Mouse (Mus musculus): ENCODE data around the gene Rassf5. TPM values are rescaled to one million over a fixed set of nuclear protein-coding genes. Genes with fewer than 3 reads are reported as not detected.

Rassf5 gene
- polyA plus RNA-seq, 1 experiment from 2014 or later, result 4.0 TPM

DNA sequence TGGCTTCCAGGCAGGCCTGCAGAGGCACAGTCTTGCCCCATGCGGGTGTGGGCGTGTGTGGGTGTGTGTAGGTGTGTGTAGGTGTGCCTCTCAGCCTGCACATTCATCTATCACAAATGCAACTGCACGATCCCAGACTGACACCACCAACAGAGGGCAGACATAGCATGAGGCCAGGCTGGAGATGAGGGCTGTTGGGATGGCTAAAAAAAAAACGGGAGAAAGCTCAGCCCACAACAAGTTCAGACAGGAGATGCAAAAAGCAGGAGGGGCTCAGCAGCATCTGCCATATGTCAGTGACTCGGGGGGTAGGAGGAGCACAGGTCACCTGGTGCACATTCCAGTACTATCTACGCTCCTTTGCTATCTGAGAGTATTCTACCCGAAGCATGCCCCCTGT, 16.8 kb downstream of the Rassf5 start:
- H3K4me1 ChIP-seq (ENCODE audit: control insufficient read depth, insufficient read depth, low read length), result no peaks in the 10 kb centered on the region
- H3K9me3 ChIP-seq (ENCODE audit: control insufficient read depth, low read length), result no peaks in the 10 kb centered on the region
- H3K27ac ChIP-seq (replicated peaks; ENCODE audit: low read depth, low read length), result no peak overlapping the region
- DNase-seq (ENCODE audit: low spot score) (peak; percentile 57), ATAC-seq (ENCODE audit: low read depth) (0 out of 2 replicates have a peak, but pooled peaks have one; percentile 62)
- H3K4me3 ChIP-seq (ENCODE audit: low read depth, low read length), result no peak overlapping the region
- no peak overlapping the region for H3K4me2 ChIP-seq (ENCODE audit: low read depth, low read length)
- 57% methylated on average over 7 of the region's 7 CpGs for WGBS
- H3K36me3 ChIP-seq (ENCODE audit: control insufficient read depth, insufficient read depth, low read length), result no peaks in the 10 kb centered on the region
- H3K9ac ChIP-seq (ENCODE audit: low read depth, low read length), result no peak overlapping the region
- no peaks in the 10 kb centered on the region for H3K27me3 ChIP-seq (replicated peaks; ENCODE audit: control insufficient read depth, insufficient read depth, low read length)

DNA sequence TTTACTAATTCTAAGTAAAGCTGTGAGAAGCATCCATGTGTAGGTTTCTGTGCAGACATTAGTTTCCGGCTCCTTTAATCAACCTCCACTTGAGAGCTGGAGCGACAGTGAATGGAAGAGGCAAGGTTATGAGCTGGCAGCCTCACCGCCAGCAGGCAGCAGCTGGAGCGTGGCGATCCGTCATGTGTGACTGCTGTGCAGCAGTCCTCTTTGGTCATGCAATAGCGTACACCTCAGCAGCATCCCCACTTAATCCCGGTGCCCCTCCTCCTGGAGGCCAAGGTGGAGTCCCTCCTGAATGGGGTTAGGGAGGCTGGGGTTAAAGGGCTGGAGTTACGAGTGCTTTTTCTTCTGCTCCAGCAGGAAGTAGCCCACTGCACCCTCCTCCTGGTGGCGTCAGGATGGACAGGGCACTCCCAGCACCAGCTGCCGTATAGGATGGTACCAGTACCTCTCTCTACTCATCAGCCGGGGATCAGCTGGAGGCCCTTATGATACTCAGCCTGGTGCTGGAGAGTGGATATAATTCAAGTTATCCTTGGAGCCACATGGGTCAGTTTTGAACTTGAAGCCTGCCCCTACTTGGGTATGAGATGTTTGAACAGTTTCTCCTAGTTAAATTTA, 20.1 kb downstream of the Rassf5 start:
- H3K4me2 ChIP-seq (ENCODE audit: low read depth, low read length), result no peak overlapping the region
- DNase-seq (ENCODE audit: low spot score) (no peak), ATAC-seq (ENCODE audit: low read depth) (no peak)
- no peaks in the 10 kb centered on the region for H3K27me3 ChIP-seq (replicated peaks; ENCODE audit: control insufficient read depth, insufficient read depth, low read length)
- WGBS, result 62% methylated on average over 12 of the region's 12 CpGs
- H3K36me3 ChIP-seq (ENCODE audit: control insufficient read depth, insufficient read depth, low read length), result no peaks in the 10 kb centered on the region
- H3K4me1 ChIP-seq (ENCODE audit: control insufficient read depth, insufficient read depth, low read length), result no peaks in the 10 kb centered on the region
- H3K9me3 ChIP-seq (ENCODE audit: control insufficient read depth, low read length), result no peaks in the 10 kb centered on the region
- H3K27ac ChIP-seq (replicated peaks; ENCODE audit: low read depth, low read length), result no peak overlapping the region
- H3K4me3 ChIP-seq (ENCODE audit: low read depth, low read length), result no peak overlapping the region
- no peak overlapping the region for H3K9ac ChIP-seq (ENCODE audit: low read depth, low read length)

DNA sequence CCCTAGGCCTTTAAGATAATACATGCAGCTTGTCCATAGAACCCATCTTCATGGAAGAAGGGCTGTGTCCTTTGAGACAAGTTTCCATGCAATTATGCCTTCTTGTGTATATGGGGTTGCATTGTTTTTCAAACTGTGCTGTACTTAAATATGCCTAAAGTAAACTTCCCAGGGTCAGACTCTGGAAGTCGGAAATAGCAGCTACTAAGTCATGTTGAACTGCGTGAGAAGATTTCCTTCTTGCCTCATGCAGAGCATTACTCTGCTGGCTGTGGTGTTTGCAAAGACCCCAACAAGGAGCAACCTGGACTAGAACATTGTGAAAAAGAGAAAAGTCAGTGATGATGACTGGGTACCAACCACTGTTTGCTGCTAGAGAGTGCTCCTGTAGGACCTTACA, 21.7 kb downstream of the Rassf5 start:
- DNase-seq (ENCODE audit: low spot score) (no peak), ATAC-seq (ENCODE audit: low read depth) (no peak)
- Histone ChIP-seq H3K27ac (replicated peaks; ENCODE audit: low read depth, low read length) (no peak overlapping the region), H3K9me3 (ENCODE audit: control insufficient read depth, low read length) (no peaks in the 10 kb centered on the region), H3K4me2 (ENCODE audit: low read depth, low read length) (no peak overlapping the region), H3K4me3 (ENCODE audit: low read depth, low read length) (no peak overlapping the region), H3K36me3 (ENCODE audit: control insufficient read depth, insufficient read depth, low read length) (no peaks in the 10 kb centered on the region), H3K9ac (ENCODE audit: low read depth, low read length) (no peak overlapping the region), H3K4me1 (ENCODE audit: control insufficient read depth, insufficient read depth, low read length) (no peaks in the 10 kb centered on the region), H3K27me3 (replicated peaks; ENCODE audit: control insufficient read depth, insufficient read depth, low read length) (no peaks in the 10 kb centered on the region)
- 94% methylated on average over 2 of the region's 2 CpGs for WGBS

DNA sequence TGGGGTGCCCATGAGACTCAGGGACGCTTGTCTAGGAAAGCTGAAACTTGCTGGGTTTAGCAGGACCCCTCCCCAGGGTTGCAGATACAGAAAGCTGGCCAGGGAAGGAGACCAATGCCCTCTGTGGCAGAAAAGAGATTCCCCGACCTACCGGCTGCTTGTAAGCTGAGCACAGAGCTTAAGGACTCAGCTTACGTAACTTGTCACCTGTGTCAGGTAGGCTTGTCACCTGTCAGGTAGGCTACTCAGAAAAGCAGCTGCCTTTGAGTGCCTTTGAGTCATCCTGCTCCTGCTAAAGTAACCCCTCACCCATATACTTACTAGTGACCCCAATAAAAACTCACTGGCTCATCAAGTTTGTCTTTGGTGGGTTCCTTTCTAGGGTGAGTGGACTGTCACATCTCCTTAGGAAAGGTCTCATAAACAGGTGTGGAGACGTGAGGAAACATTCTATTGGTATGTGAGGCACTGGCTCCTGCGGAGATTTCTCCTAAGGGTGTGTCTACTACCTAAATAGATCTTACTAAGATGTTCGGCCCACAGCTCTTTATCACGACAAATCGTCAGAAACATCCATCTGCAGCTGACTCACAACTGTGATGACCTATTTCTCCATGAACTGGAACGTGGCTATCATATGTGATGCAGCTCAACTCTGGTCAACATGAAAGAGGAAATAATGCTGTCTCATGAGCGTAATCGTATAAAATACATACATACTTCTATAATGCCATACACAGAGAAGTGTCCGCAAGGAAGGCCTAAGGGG, 23.1 kb downstream of the Rassf5 start:
- no peak for ATAC-seq (ENCODE audit: low read depth)

DNA sequence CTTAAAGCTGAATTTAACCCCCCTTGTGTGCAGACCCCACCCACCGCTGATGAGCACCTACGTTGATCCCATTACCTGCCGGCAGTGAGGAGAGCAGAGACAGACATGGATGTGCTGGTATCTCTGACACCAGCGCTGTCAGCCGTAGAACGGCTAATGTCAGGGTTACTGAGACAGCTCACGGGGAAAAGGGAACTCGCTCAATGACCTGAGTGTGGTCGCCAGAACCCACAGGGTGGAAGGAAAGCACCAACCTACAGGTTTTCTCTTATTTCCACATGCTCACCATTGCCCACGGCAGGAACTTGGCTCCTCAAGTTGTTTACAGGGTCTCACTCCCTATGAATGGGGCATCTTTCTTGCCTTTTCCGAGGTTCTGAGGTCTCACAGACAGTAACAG, 26.1 kb downstream of the Rassf5 start:
- no peak for ATAC-seq (ENCODE audit: low read depth)
- H3K9me3 ChIP-seq (ENCODE audit: control insufficient read depth, low read length), result no peaks in the 10 kb centered on the region
- no peak overlapping the region for H3K27ac ChIP-seq (replicated peaks; ENCODE audit: low read depth, low read length)
- no peaks in the 10 kb centered on the region for H3K36me3 ChIP-seq (ENCODE audit: control insufficient read depth, insufficient read depth, low read length)
- no peaks in the 10 kb centered on the region for H3K4me1 ChIP-seq (ENCODE audit: control insufficient read depth, insufficient read depth, low read length)
- no peak for DNase-seq (ENCODE audit: low spot score)
- no peak overlapping the region for H3K9ac ChIP-seq (ENCODE audit: low read depth, low read length)
- no peaks in the 10 kb centered on the region for H3K27me3 ChIP-seq (replicated peaks; ENCODE audit: control insufficient read depth, insufficient read depth, low read length)
- 89% methylated on average over 11 of the region's 11 CpGs for WGBS
- H3K4me3 ChIP-seq (ENCODE audit: low read depth, low read length), result no peak overlapping the region
- no peak overlapping the region for H3K4me2 ChIP-seq (ENCODE audit: low read depth, low read length)

More for the DNA sequence above, 23.1 kb downstream of the Rassf5 start:
- Histone ChIP-seq H3K27me3 (replicated peaks; ENCODE audit: control insufficient read depth, insufficient read depth, low read length) (no peaks in the 10 kb centered on the region), H3K9ac (ENCODE audit: low read depth, low read length) (no peak overlapping the region), H3K36me3 (ENCODE audit: control insufficient read depth, insufficient read depth, low read length) (no peaks in the 10 kb centered on the region), H3K4me1 (ENCODE audit: control insufficient read depth, insufficient read depth, low read length) (no peaks in the 10 kb centered on the region), H3K9me3 (ENCODE audit: control insufficient read depth, low read length) (no peaks in the 10 kb centered on the region), H3K4me2 (ENCODE audit: low read depth, low read length) (no peak overlapping the region), H3K27ac (replicated peaks; ENCODE audit: low read depth, low read length) (no peak overlapping the region), H3K4me3 (ENCODE audit: low read depth, low read length) (no peak overlapping the region)
- no peak for DNase-seq (ENCODE audit: low spot score)
- WGBS, result 78% methylated on average over 13 of the region's 13 CpGs

DNA sequence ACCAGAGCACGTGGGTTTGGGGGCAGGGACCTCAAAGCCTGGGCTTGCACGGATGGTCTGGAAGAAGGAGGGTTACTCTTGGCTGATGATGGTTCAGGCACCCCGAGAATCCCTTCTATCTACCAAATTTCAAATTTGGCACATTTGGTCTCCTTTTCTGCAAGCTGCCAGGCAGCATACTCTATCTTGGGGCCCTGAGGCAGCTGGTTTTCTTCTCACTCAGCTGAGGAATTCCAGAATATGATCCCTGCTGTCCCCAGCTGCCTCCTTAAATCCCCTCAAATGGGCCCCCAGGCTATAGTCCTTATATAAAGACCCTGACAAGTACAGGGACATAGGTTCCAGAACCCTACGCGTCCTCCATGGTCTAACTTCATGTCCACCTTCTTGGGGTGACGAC, 31.7 kb downstream of the Rassf5 start:
- WGBS, result 67% methylated on average over 5 of the region's 6 CpGs
- Histone ChIP-seq H3K4me2 (ENCODE audit: low read depth, low read length) (no peak overlapping the region), H3K4me3 (ENCODE audit: low read depth, low read length) (no peak overlapping the region), H3K9ac (ENCODE audit: low read depth, low read length) (no peak overlapping the region), H3K27me3 (replicated peaks; ENCODE audit: control insufficient read depth, insufficient read depth, low read length) (no peaks in the 10 kb centered on the region), H3K27ac (replicated peaks; ENCODE audit: low read depth, low read length) (no peak overlapping the region), H3K4me1 (ENCODE audit: control insufficient read depth, insufficient read depth, low read length) (peaks cover 6% of the 10 kb centered on the region), H3K9me3 (ENCODE audit: control insufficient read depth, low read length) (no peaks in the 10 kb centered on the region), H3K36me3 (ENCODE audit: control insufficient read depth, insufficient read depth, low read length) (no peaks in the 10 kb centered on the region)
- ATAC-seq (ENCODE audit: low read depth), result peak; percentile 26; the same call in 1 of the 2 replicates
- no peak for DNase-seq (ENCODE audit: low spot score)

DNA sequence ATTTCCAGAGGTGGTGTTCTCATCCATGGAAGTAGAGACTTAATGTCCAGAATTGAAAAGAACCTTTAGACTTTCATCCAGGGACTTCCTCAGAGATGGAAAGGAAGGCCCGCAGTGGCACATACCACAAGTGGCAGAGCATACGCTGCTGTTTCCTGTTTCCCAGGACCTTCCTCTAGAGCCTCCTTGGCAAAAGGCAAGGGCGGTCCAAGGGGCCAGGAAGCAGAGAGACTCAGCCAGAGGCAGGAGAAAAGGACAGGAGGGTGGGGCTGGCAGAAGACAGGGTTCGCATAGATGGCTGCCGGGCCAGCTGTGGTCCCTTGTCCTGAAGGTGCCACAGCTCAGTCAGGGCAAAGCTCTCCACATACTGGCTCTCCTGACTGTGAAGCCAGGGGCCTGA, 32.1 kb downstream of the Rassf5 start:
- Histone ChIP-seq H3K9me3 (ENCODE audit: control insufficient read depth, low read length) (no peaks in the 10 kb centered on the region), H3K4me1 (ENCODE audit: control insufficient read depth, insufficient read depth, low read length) (peaks cover 6% of the 10 kb centered on the region), H3K9ac (ENCODE audit: low read depth, low read length) (no peak overlapping the region), H3K27me3 (replicated peaks; ENCODE audit: control insufficient read depth, insufficient read depth, low read length) (no peaks in the 10 kb centered on the region), H3K4me3 (ENCODE audit: low read depth, low read length) (no peak overlapping the region), H3K4me2 (ENCODE audit: low read depth, low read length) (no peak overlapping the region), H3K36me3 (ENCODE audit: control insufficient read depth, insufficient read depth, low read length) (no peaks in the 10 kb centered on the region), H3K27ac (replicated peaks; ENCODE audit: low read depth, low read length) (no peak overlapping the region)
- no peak for DNase-seq (ENCODE audit: low spot score)
- ATAC-seq (ENCODE audit: low read depth), result no peak
- 55% methylated on average over 5 of the region's 5 CpGs for WGBS

DNA sequence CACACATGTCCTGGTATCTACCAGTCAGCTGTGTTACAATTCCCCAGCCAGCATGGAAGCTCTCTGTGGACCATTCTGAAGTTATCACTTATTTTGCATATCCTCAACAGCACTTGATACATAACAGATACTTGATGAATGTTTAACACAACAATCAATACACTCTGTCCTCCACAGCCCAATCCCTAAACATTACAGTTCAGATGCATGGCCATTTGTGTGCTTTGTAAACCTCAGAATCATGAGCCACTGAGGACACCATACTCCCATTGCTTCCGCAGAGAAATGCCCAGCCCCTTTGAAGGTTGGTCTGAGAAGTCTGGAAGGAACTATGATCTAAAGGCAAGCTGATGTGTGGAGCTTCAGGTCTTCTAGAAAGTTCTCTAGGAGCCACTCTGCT, 33.4 kb downstream of the Rassf5 start:
- Histone ChIP-seq H3K27me3 (replicated peaks; ENCODE audit: control insufficient read depth, insufficient read depth, low read length) (no peaks in the 10 kb centered on the region), H3K4me3 (ENCODE audit: low read depth, low read length) (no peak overlapping the region), H3K36me3 (ENCODE audit: control insufficient read depth, insufficient read depth, low read length) (no peaks in the 10 kb centered on the region), H3K4me2 (ENCODE audit: low read depth, low read length) (no peak overlapping the region), H3K27ac (replicated peaks; ENCODE audit: low read depth, low read length) (no peak overlapping the region), H3K4me1 (ENCODE audit: control insufficient read depth, insufficient read depth, low read length) (peaks cover 6% of the 10 kb centered on the region), H3K9ac (ENCODE audit: low read depth, low read length) (no peak overlapping the region), H3K9me3 (ENCODE audit: control insufficient read depth, low read length) (no peaks in the 10 kb centered on the region)
- DNase-seq (ENCODE audit: low spot score) (no peak), ATAC-seq (ENCODE audit: low read depth) (no peak)
- WGBS, result 87% methylated on average over 1 of the region's 1 CpGs

DNA sequence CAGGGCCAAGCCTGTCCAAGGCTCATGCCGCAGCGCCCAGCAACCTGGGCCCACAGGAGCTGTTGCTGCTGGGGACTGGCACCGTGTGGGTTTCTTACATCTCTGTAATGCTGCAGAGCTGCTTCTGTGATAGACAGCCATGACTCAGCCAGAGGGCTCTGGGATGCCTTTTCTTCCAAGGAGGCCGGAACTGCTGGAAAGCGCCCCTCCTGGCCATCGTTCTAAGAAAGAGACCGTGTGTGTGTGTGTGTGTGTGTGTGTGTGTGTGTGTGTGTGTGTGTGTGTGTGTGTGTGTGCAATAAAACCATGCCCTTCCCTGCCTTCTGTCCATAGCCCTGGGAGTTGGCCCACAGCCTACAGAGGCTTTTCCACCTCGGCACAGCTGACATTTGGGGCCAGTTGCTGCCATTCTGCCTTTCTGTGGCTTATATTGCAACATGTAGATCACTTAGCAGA, 35.1 kb downstream of the Rassf5 start:
- Histone ChIP-seq H3K9ac (ENCODE audit: low read depth, low read length) (no peak overlapping the region), H3K27me3 (replicated peaks; ENCODE audit: control insufficient read depth, insufficient read depth, low read length) (no peaks in the 10 kb centered on the region), H3K9me3 (ENCODE audit: control insufficient read depth, low read length) (no peaks in the 10 kb centered on the region), H3K27ac (replicated peaks; ENCODE audit: low read depth, low read length) (no peak overlapping the region), H3K4me1 (ENCODE audit: control insufficient read depth, insufficient read depth, low read length) (peaks cover 6% of the 10 kb centered on the region), H3K4me2 (ENCODE audit: low read depth, low read length) (no peak overlapping the region), H3K36me3 (ENCODE audit: control insufficient read depth, insufficient read depth, low read length) (no peaks in the 10 kb centered on the region), H3K4me3 (ENCODE audit: low read depth, low read length) (no peak overlapping the region)
- DNase-seq (ENCODE audit: low spot score), result peak; percentile 48
- whole genome bisulfite sequencing, result 67% methylated on average over 4 of the region's 8 CpGs
- ATAC-seq (ENCODE audit: low read depth), result no peak

Data from embryonic facial prominence, embryonic 14.5 days (tissue).